Mouse (Mus musculus) ES-E14 (cell line): ENCODE measurements around the gene Zfp467.

ENCODE experiments used
- CHD2 ChIP-seq: IDR thresholded peaks from 2 replicates; pipeline ENCODE4 v1.6.1; 2014; ENCODE audit warnings: mild to moderate bottlenecking, low read depth, low read length, inconsistent platforms
- HCFC1 ChIP-seq: IDR thresholded peaks from 2 replicates; pipeline ENCODE4 v1.6.1; 2012; ENCODE audit warnings: low read length, inconsistent platforms, borderline replicate concordance; ENCODE audit not compliant: insufficient read depth
- MAFK ChIP-seq: IDR thresholded peaks from 2 replicates; pipeline ENCODE4 v1.6.1; 2014; ENCODE audit warnings: mild to moderate bottlenecking, low read depth, low read length, inconsistent platforms; ENCODE audit not compliant: insufficient read depth
- ZC3H11A ChIP-seq: IDR thresholded peaks from 2 replicates; pipeline ENCODE4 v1.6.1; 2012; ENCODE audit warnings: low read depth, mild to moderate bottlenecking, inconsistent platforms, low read length, borderline replicate concordance
- ZNF384 ChIP-seq: IDR thresholded peaks from 2 replicates; pipeline ENCODE4 v1.6.1; 2012; ENCODE audit warnings: low read depth, low read length, inconsistent platforms

DNA sequence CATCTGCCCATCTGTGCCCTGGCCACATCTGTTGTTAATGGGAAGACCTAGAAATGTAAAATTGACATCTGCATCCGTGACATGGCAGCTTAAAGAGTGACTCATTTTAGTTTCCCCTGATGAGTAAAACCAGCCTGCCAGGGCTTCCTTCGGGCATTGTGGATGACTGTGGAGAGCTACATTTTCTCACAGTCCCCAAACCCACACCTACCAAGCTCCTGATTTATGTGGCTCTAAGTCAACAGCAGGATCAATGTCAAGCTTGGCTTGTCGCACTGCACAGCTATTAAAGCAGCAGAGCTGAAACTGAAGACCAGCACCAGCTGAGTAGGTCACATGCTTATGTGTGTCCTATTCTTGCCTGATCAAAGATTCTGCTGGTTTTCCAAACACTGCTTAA is 35.1 kb downstream of the Zfp467 start:
- no peak for TF ChIP-seq CHD2
- TF ChIP-seq ZNF384 = no peak
- no peak for TF ChIP-seq HCFC1
- no peak for TF ChIP-seq ZC3H11A
- TF ChIP-seq MAFK = no peak
